Mouse (Mus musculus) liver, embryonic 16.5 days (tissue): Measurements from ENCODE around the gene Ephb2. TPM values are rescaled to one million over a fixed set of nuclear protein-coding genes. Genes with fewer than 3 reads are reported as not detected.

Source experiments
- ATAC-seq: fragments of 200-750 bp; cut with Nextera tagmentation; 2 replicates; pipeline ENCODE4 v1.8.0; 2017; ENCODE audit warnings: low read depth, mild to moderate bottlenecking, moderate number of reproducible peaks, moderate library complexity
- H3K27ac ChIP-seq: fragments of 300-500 bp; sonication (generic); 2 replicates; pipeline ENCODE4 v1.5.1; 2014; ENCODE audit warnings: mild to moderate bottlenecking, low read length
- H3K27me3 ChIP-seq: fragments of 300-500 bp; sonication (generic); 2 replicates; pipeline ENCODE4 v1.6.1; 2014; ENCODE audit warnings: low read depth, low read length, mixed read lengths; ENCODE audit not compliant: control insufficient read depth, insufficient read depth
- H3K36me3 ChIP-seq: fragments of 300-500 bp; sonication (generic); 2 replicates; pipeline ENCODE4 v1.6.1; 2014; ENCODE audit warnings: mild to moderate bottlenecking; ENCODE audit not compliant: control insufficient read depth, insufficient read depth
- H3K4me1 ChIP-seq: fragments of 300-500 bp; sonication (generic); 2 replicates; pipeline ENCODE4 v1.6.1; 2014; ENCODE audit warnings: low read depth, low read length, mixed read lengths; ENCODE audit not compliant: control insufficient read depth
- H3K4me2 ChIP-seq: fragments of 300-500 bp; sonication (generic); 2 replicates; pipeline ENCODE4 v1.6.1; 2014; ENCODE audit warnings: low read depth, low read length, mixed read lengths
- H3K4me3 ChIP-seq: fragments of 300-500 bp; sonication (generic); 2 replicates; pipeline ENCODE4 v1.5.1; 2014; ENCODE audit warnings: low read depth, mild to moderate bottlenecking, low read length
- H3K9ac ChIP-seq: fragments of 300-500 bp; sonication (generic); 2 replicates; pipeline ENCODE4 v1.6.1; 2014; ENCODE audit warnings: low read depth, low read length
- H3K9me3 ChIP-seq: fragments of 300-500 bp; sonication (generic); replicated peaks from 2 replicates; pipeline ENCODE4 v1.6.1; 2016; ENCODE audit warnings: low read length; ENCODE audit not compliant: control insufficient read depth
- WGBS: fragments of 180-500 bp; shearing (Covaris S2); extraction: QIAGEN DNeasy Blood & Tissue Kit; methylation state at CpG from one replicate; pipeline ENCODE4 v1.1.7; 2014; ENCODE audit not compliant: insufficient replicate concordance; 5-methylcytosine and 5-hydroxymethylcytosine counted together
- microRNA-seq: library from miRNA; unstranded; fragments of <30 nt; microRNA quantifications from one replicate; pipeline ENCODE4, GENCODE M21; 2016
- polyA plus RNA-seq: library from polyadenylated mRNA; unstranded; fragments of >200 nt; fragmentation: Nextera tagmentation; extraction: Ambion mirVana; gene quantifications from 2 replicates; pipeline ENCODE4 v1.2.1, GENCODE M21; 2015

The Ephb2 gene
- polyA plus RNA-seq, 1 experiment from 2014 or later, result 0.18 TPM

GRCm38 (mm10) chr4:136602568-136602967 lies 233.2 kb downstream of the Ephb2 start, which contains the start of gene Kdm1a:
Gene Kdm1a (minus strand): TSS chr4:136602723.
- H3K27ac ChIP-seq, result peak within 1 kb of the TSS; percentile 75
- peak; percentile 88 for ATAC-seq

DNA sequence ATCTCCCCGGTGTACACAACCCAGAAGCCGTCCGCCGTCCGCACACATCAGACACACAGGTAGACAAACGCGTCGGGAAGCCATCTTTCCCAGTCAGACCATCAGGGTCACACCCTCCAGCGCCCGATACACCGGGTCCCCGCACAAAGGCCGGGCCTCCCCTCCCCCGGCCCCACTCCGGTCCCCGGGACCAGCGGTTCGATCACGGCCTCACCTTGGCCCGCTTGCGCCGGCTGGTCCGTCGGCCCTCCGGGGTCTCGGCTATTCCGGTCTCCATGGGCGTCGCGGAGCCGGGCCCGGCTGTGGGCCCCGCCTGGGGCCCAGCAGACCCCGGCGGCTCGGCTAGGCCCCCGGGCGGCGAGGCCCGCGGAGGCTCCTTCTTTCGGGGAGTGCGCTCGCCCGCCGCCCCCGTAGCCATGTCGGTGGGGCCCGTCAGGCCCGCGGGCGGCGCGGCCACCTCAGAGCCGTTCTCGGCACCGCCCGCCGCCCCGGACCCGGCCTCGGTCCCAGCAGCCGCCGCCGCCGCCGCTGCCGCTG lies 233.7 kb downstream of the Ephb2 start:
- Histone ChIP-seq H3K4me1 (peaks cover 14% of the 10 kb centered on the region), H3K27ac (peak overlapping the region; percentile 75), H3K9me3 (no peaks in the 10 kb centered on the region), H3K27me3 (no peaks in the 10 kb centered on the region), H3K4me2 (peak overlapping the region; percentile 79), H3K9ac (peak overlapping the region; percentile 97), H3K36me3 (no peaks in the 10 kb centered on the region), H3K4me3 (peak overlapping the region; percentile 95)
- WGBS, result under 1% methylated on average over 54 of the region's 68 CpGs
- ATAC-seq, result peak; percentile 60

More at GRCm38 (mm10) chr4:136602568-136602967, 233.2 kb downstream of the Ephb2 start, which contains the start of gene Kdm1a:
- under 1% methylated on average over 34 of the region's 45 CpGs for WGBS
- Histone ChIP-seq H3K9ac (peak within 1 kb of the TSS; percentile 97), H3K4me1 (peaks cover 14% of the 10 kb centered on the region), H3K27me3 (no peaks in the 10 kb centered on the region), H3K4me3 (peak within 1 kb of the TSS; percentile 95), H3K4me2 (peak within 1 kb of the TSS; percentile 79), H3K36me3 (no peaks in the 10 kb centered on the region), H3K9me3 (no peaks in the 10 kb centered on the region)

- no peak for ATAC-seq
- 1% methylated on average over 13 of the region's 13 CpGs for WGBS
- Histone ChIP-seq H3K27ac (peak overlapping the region; percentile 75), H3K9ac (peak overlapping the region; percentile 97), H3K4me3 (peak overlapping the region; percentile 95), H3K36me3 (no peaks in the 10 kb centered on the region), H3K9me3 (no peaks in the 10 kb centered on the region), H3K4me1 (peaks cover 14% of the 10 kb centered on the region), H3K4me2 (peak overlapping the region; percentile 79), H3K27me3 (no peaks in the 10 kb centered on the region)
Observed at GRCm38 (mm10) chr4:136601476-136601875, 234.3 kb downstream of the Ephb2 start.

- no peak overlapping the region for H3K27ac ChIP-seq
- 82% methylated on average over 2 of the region's 2 CpGs for WGBS
- H3K4me3 ChIP-seq, result no peak overlapping the region; the same call in 1 of the 2 replicates
Observed at GRCm38 (mm10) chr4:136600536-136600935, 235.3 kb downstream of the Ephb2 start.

DNA sequence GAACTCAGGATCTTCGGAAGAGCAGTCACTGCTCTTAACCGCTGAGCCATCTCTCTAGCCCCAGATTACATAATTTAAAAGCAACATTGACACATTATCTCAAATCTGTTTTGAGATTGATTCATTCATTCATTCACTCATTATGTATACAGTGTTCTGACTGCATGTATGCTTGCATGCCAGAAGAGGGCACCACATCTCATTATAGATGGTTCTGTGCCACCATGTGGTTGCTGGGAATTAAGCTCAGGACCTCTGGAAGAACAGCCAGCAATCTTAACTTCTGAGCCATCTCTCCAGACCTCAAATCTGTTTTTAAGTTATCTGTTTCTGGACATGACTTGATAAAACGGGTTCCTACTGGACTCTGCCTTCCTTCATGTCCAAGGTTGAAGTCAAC lies 235.9 kb downstream of the Ephb2 start:
- ATAC-seq, result no peak
- Histone ChIP-seq H3K4me3 (no peak overlapping the region), H3K9ac (no peak overlapping the region), H3K27me3 (no peaks in the 10 kb centered on the region), H3K4me1 (peaks cover 14% of the 10 kb centered on the region), H3K9me3 (no peaks in the 10 kb centered on the region), H3K4me2 (no peak overlapping the region), H3K27ac (no peak overlapping the region), H3K36me3 (no peaks in the 10 kb centered on the region)
- WGBS, result 89% methylated on average over 3 of the region's 3 CpGs

More at GRCm38 (mm10) chr4:136600536-136600935, 235.3 kb downstream of the Ephb2 start:
- H3K4me1 ChIP-seq, result peaks cover 14% of the 10 kb centered on the region
- no peak for ATAC-seq
- H3K27me3 ChIP-seq, result no peaks in the 10 kb centered on the region
- no peaks in the 10 kb centered on the region for H3K36me3 ChIP-seq
- H3K4me2 ChIP-seq, result peak overlapping the region; percentile 79; the same call in 1 of the 2 replicates
- no peak overlapping the region for H3K9ac ChIP-seq
- H3K9me3 ChIP-seq, result no peaks in the 10 kb centered on the region

- Histone ChIP-seq H3K4me1 (peaks cover 14% of the 10 kb centered on the region), H3K9me3 (no peaks in the 10 kb centered on the region), H3K4me3 (no peak overlapping the region), H3K27ac (no peak overlapping the region), H3K9ac (no peak overlapping the region), H3K27me3 (no peaks in the 10 kb centered on the region), H3K36me3 (no peaks in the 10 kb centered on the region), H3K4me2 (no peak overlapping the region)
- no peak for ATAC-seq
- 70% methylated on average over 7 of the region's 7 CpGs for WGBS
Observed at GRCm38 (mm10) chr4:136598268-136598876, 237.4 kb downstream of the Ephb2 start.

Small RNA genes lying within 50 kb of the gene (microRNA-seq; reads per million reads assigned to microRNA genes)
- not detected for gene Gm22180

Other genes starting within 250 kb of the Ephb2 start
- gene Kdm1a, start 233.3 kb downstream of the Ephb2 start, polyA plus RNA-seq, result 5.5 and 6.6 TPM in 2 replicates
- not detected in 2 replicates for gene Tex46, start 225.6 kb downstream of the Ephb2 start, polyA plus RNA-seq
- gene Lactbl1, start 213.4 kb downstream of the Ephb2 start, polyA plus RNA-seq, result not detected in 2 replicates
- gene C1qb, start 50.2 kb upstream of the Ephb2 start, polyA plus RNA-seq, result 129 and 142 TPM in 2 replicates
- gene C1qc, start 57.1 kb upstream of the Ephb2 start, polyA plus RNA-seq, result 60.4 and 68.2 TPM in 2 replicates
- gene C1qa, start 62.8 kb upstream of the Ephb2 start, polyA plus RNA-seq, result 68.0 and 75.9 TPM in 2 replicates
- 0.28 and 0.46 TPM in 2 replicates for gene Epha8, start 120.8 kb upstream of the Ephb2 start, polyA plus RNA-seq
- 1.3 and 1.6 TPM in 2 replicates for gene Zbtb40, start 212.8 kb upstream of the Ephb2 start, polyA plus RNA-seq